Mouse (Mus musculus): ENCODE measurements around the gene Ankrd26.
"Not testable (repeated sequence)": the region's sequence is repeated elsewhere in the genome, so short reads cannot be mapped to it uniquely, and the experiment has no call there.

Ankrd26 gene

GRCm38 (mm10) chr6:118561745-118562609 lies at the start of gene Ankrd26:
Gene Ankrd26, minus strand, starts transcription at chr6:118562226.
- DNase-seq: peak; percentile 92

GRCm38 (mm10) chr6:118608906-118609305 lies 46.9 kb upstream of the Ankrd26 start:
- DNase-seq: no peak

GRCm38 (mm10) chr6:118605974-118606373 lies 43.9 kb upstream of the Ankrd26 start:
- no peak for DNase-seq

- DNase-seq: no peak
Observed at GRCm38 (mm10) chr6:118603825-118604224, 41.8 kb upstream of the Ankrd26 start.

- DNase-seq: no peak
Observed at GRCm38 (mm10) chr6:118595681-118596055, 33.6 kb upstream of the Ankrd26 start.

- DNase-seq: no peak
Observed at GRCm38 (mm10) chr6:118594833-118595680, 33.0 kb upstream of the Ankrd26 start.

GRCm38 (mm10) chr6:118594070-118594469 lies 32.0 kb upstream of the Ankrd26 start:
- DNase-seq: peak; percentile 9

- peak; percentile 18 for DNase-seq
Observed at GRCm38 (mm10) chr6:118593377-118594061, 31.5 kb upstream of the Ankrd26 start.

GRCm38 (mm10) chr6:118592662-118593376 lies 30.8 kb upstream of the Ankrd26 start:
- DNase-seq: no peak

- not testable (repeated sequence) for DNase-seq
Observed at GRCm38 (mm10) chr6:118578741-118579140, 16.7 kb upstream of the Ankrd26 start.

GRCm38 (mm10) chr6:118574351-118574750 lies 12.3 kb upstream of the Ankrd26 start:
- peak; percentile 40 for DNase-seq

- no peak for DNase-seq
Observed at GRCm38 (mm10) chr6:118567816-118568215, 5.8 kb upstream of the Ankrd26 start.

GRCm38 (mm10) chr6:118561225-118561624 lies 801 bp downstream of the Ankrd26 start:
- no peak for DNase-seq

- DNase-seq: no peak
Observed at GRCm38 (mm10) chr6:118538627-118539026, 23.4 kb downstream of the Ankrd26 start.

- not testable (repeated sequence) for DNase-seq
Observed at GRCm38 (mm10) chr6:118537201-118537600, 24.8 kb downstream of the Ankrd26 start.

GRCm38 (mm10) chr6:118535321-118535720 lies 26.7 kb downstream of the Ankrd26 start:
- no peak for DNase-seq

- DNase-seq: no peak
Observed at GRCm38 (mm10) chr6:118533381-118533780, 28.6 kb downstream of the Ankrd26 start.

GRCm38 (mm10) chr6:118520668-118521067 lies 41.4 kb downstream of the Ankrd26 start:
- DNase-seq: no peak

GRCm38 (mm10) chr6:118513335-118514012 lies 48.6 kb downstream of the Ankrd26 start:
- DNase-seq: no peak

GRCm38 (mm10) chr6:118499010-118499409 lies 63.0 kb downstream of the Ankrd26 start:
- no peak for DNase-seq

- DNase-seq: no peak
Observed at GRCm38 (mm10) chr6:118482125-118482524, 79.9 kb downstream of the Ankrd26 start.

Data from kidney, adult 11 months (tissue).